Mouse (Mus musculus): ENCODE measurements around the gene Gm14862. TPM values are rescaled to one million over a fixed set of nuclear protein-coding genes. Genes with fewer than 3 reads are reported as not detected.
"Not testable (repeated sequence)": the region's sequence is repeated elsewhere in the genome, so short reads cannot be mapped to it uniquely, and the experiment has no call there.

Gm14862 gene
- not detected for polyA plus RNA-seq (2012; fragmentation: generic; extraction: Trizol)

- Histone ChIP-seq H3K4me3 (no peak within 1 kb of the TSS), H3K36me3 (ENCODE audit: control insufficient read depth, insufficient read depth) (no peaks in the 10 kb centered on the region), H3K4me2 (ENCODE audit: low read depth) (no peak within 1 kb of the TSS), H3ac (ENCODE audit: control insufficient read depth, insufficient read length) (no peak within 1 kb of the TSS), H3K79me2 (ENCODE audit: control insufficient read depth, insufficient read depth) (no peaks in the 10 kb centered on the region), H3K27me3 (ENCODE audit: control insufficient read depth, insufficient read depth, insufficient read length) (no peaks in the 10 kb centered on the region)
- no peak for TF ChIP-seq REST (IDR thresholded peaks at IDR 0.05; ENCODE audit: insufficient read depth, insufficient read length)
- no peak for TF ChIP-seq MYOD1 (IDR thresholded peaks at IDR 0.05; ENCODE audit: control insufficient read depth in 1 of 3, insufficient read length in 2 of 3, low read depth in 2 of 3)
- TF ChIP-seq USF1 (IDR thresholded peaks at IDR 0.05; ENCODE audit: low read depth): no peak
- no peak for TF ChIP-seq TCF3 (IDR thresholded peaks at IDR 0.05; ENCODE audit: insufficient read length, low read depth)
- TF ChIP-seq MYOG (IDR thresholded peaks at IDR 0.05; ENCODE audit: control insufficient read depth in 1 of 3, insufficient read depth in 1 of 3, insufficient read length in 2 of 3, low read depth in 2 of 3): no peak
- TF ChIP-seq TCF12 (IDR thresholded peaks at IDR 0.05; ENCODE audit: insufficient read depth, poor library complexity, severe bottlenecking): no peak
- TF ChIP-seq POLR2A (IDR thresholded peaks at IDR 0.05; ENCODE audit: insufficient read length, low read depth): no peak
- no peak for TF ChIP-seq CEBPB (IDR thresholded peaks at IDR 0.05; ENCODE audit: insufficient read depth, poor library complexity, severe bottlenecking)
Observed at GRCm38 (mm10) chrX:9256766-9257165, at the start of gene Gm14862. Gm14862 (minus strand) TSS chrX:9256899.

GRCm38 (mm10) chrX:9303455-9303854, 46.8 kb upstream of the Gm14862 start:
- no peak overlapping the region for H3K4me3 ChIP-seq
- no peaks in the 10 kb centered on the region for H3K36me3 ChIP-seq (ENCODE audit: control insufficient read depth, insufficient read depth)
- no peaks in the 10 kb centered on the region for H3K79me2 ChIP-seq (ENCODE audit: control insufficient read depth, insufficient read depth)
- no peak overlapping the region for H3K4me2 ChIP-seq (ENCODE audit: low read depth)
- H3ac ChIP-seq (ENCODE audit: control insufficient read depth, insufficient read length): no peak overlapping the region
- TF ChIP-seq TCF3 (IDR thresholded peaks at IDR 0.05; ENCODE audit: insufficient read length, low read depth): no peak
- no peak for TF ChIP-seq POLR2A (IDR thresholded peaks at IDR 0.05; ENCODE audit: insufficient read length, low read depth)
- no peak for TF ChIP-seq USF1 (IDR thresholded peaks at IDR 0.05; ENCODE audit: low read depth)
- TF ChIP-seq POLR2AphosphoS2 (IDR thresholded peaks at IDR 0.05; ENCODE audit: insufficient read length, low read depth): no peak
- TF ChIP-seq MYOD1 (IDR thresholded peaks at IDR 0.05; ENCODE audit: control insufficient read depth in 1 of 3, insufficient read length in 2 of 3, low read depth in 2 of 3): no peak
- TF ChIP-seq E2F4 (IDR thresholded peaks at IDR 0.05; ENCODE audit: insufficient read depth): no peak
- no peak for TF ChIP-seq CEBPB (IDR thresholded peaks at IDR 0.05; ENCODE audit: insufficient read depth, poor library complexity, severe bottlenecking)
- no peak for TF ChIP-seq MYOG (IDR thresholded peaks at IDR 0.05; ENCODE audit: control insufficient read depth in 1 of 3, insufficient read depth in 1 of 3, insufficient read length in 2 of 3, low read depth in 2 of 3)
- no peak for TF ChIP-seq MAX (IDR thresholded peaks at IDR 0.05; ENCODE audit: low read depth)
- TF ChIP-seq REST (IDR thresholded peaks at IDR 0.05; ENCODE audit: insufficient read depth, insufficient read length): no peak
- TF ChIP-seq TCF12 (IDR thresholded peaks at IDR 0.05; ENCODE audit: insufficient read depth, poor library complexity, severe bottlenecking): no peak
- TF ChIP-seq SRF (IDR thresholded peaks at IDR 0.05; ENCODE audit: control insufficient read depth, insufficient read length, low read depth): no peak
- H3K27me3 ChIP-seq (ENCODE audit: control insufficient read depth, insufficient read depth, insufficient read length): no peaks in the 10 kb centered on the region

GRCm38 (mm10) chrX:9302791-9303190, 46.1 kb upstream of the Gm14862 start:
- Histone ChIP-seq H3K4me2 (ENCODE audit: low read depth) (no peak overlapping the region), H3K79me2 (ENCODE audit: control insufficient read depth, insufficient read depth) (no peaks in the 10 kb centered on the region), H3K4me3 (no peak overlapping the region), H3K36me3 (ENCODE audit: control insufficient read depth, insufficient read depth) (no peaks in the 10 kb centered on the region), H3K27me3 (ENCODE audit: control insufficient read depth, insufficient read depth, insufficient read length) (no peaks in the 10 kb centered on the region), H3ac (ENCODE audit: control insufficient read depth, insufficient read length) (no peak overlapping the region)
- TF ChIP-seq TCF3 (IDR thresholded peaks at IDR 0.05; ENCODE audit: insufficient read length, low read depth) (no peak), E2F4 (IDR thresholded peaks at IDR 0.05; ENCODE audit: insufficient read depth) (no peak), MYOG (IDR thresholded peaks at IDR 0.05; ENCODE audit: control insufficient read depth in 1 of 3, insufficient read depth in 1 of 3, insufficient read length in 2 of 3, low read depth in 2 of 3) (no peak), POLR2AphosphoS2 (IDR thresholded peaks at IDR 0.05; ENCODE audit: insufficient read length, low read depth) (no peak), POLR2A (IDR thresholded peaks at IDR 0.05; ENCODE audit: insufficient read length, low read depth) (no peak), TCF12 (IDR thresholded peaks at IDR 0.05; ENCODE audit: insufficient read depth, poor library complexity, severe bottlenecking) (no peak), CEBPB (IDR thresholded peaks at IDR 0.05; ENCODE audit: insufficient read depth, poor library complexity, severe bottlenecking) (no peak), REST (IDR thresholded peaks at IDR 0.05; ENCODE audit: insufficient read depth, insufficient read length) (no peak), USF1 (IDR thresholded peaks at IDR 0.05; ENCODE audit: low read depth) (no peak), MYOD1 (IDR thresholded peaks at IDR 0.05; ENCODE audit: control insufficient read depth in 1 of 3, insufficient read length in 2 of 3, low read depth in 2 of 3) (no peak), MAX (IDR thresholded peaks at IDR 0.05; ENCODE audit: low read depth) (no peak), SRF (IDR thresholded peaks at IDR 0.05; ENCODE audit: control insufficient read depth, insufficient read length, low read depth) (no peak)

GRCm38 (mm10) chrX:9298413-9298864, 41.7 kb upstream of the Gm14862 start:
- H3K79me2 ChIP-seq (ENCODE audit: control insufficient read depth, insufficient read depth): no peaks in the 10 kb centered on the region
- no peak overlapping the region for H3K4me3 ChIP-seq
- H3K36me3 ChIP-seq (ENCODE audit: control insufficient read depth, insufficient read depth): no peaks in the 10 kb centered on the region
- H3K27me3 ChIP-seq (ENCODE audit: control insufficient read depth, insufficient read depth, insufficient read length): no peaks in the 10 kb centered on the region
- H3ac ChIP-seq (ENCODE audit: control insufficient read depth, insufficient read length): no peak overlapping the region
- TF ChIP-seq CEBPB (IDR thresholded peaks at IDR 0.05; ENCODE audit: insufficient read depth, poor library complexity, severe bottlenecking) (no peak), MYOG (IDR thresholded peaks at IDR 0.05; ENCODE audit: control insufficient read depth in 1 of 3, insufficient read depth in 1 of 3, insufficient read length in 2 of 3, low read depth in 2 of 3) (no peak), POLR2AphosphoS2 (IDR thresholded peaks at IDR 0.05; ENCODE audit: insufficient read length, low read depth) (no peak), MYOD1 (IDR thresholded peaks at IDR 0.05; ENCODE audit: control insufficient read depth in 1 of 3, insufficient read length in 2 of 3, low read depth in 2 of 3) (no peak), TCF3 (IDR thresholded peaks at IDR 0.05; ENCODE audit: insufficient read length, low read depth) (no peak), SRF (IDR thresholded peaks at IDR 0.05; ENCODE audit: control insufficient read depth, insufficient read length, low read depth) (no peak)
- no peak overlapping the region for H3K4me2 ChIP-seq (ENCODE audit: low read depth)

- H3K4me3 ChIP-seq; H3K4me2 ChIP-seq (ENCODE audit: low read depth); H3K79me2 ChIP-seq (ENCODE audit: control insufficient read depth, insufficient read depth); H3K27me3 ChIP-seq (ENCODE audit: control insufficient read depth, insufficient read depth, insufficient read length); H3ac ChIP-seq (ENCODE audit: control insufficient read depth, insufficient read length); H3K36me3 ChIP-seq (ENCODE audit: control insufficient read depth, insufficient read depth): not testable (repeated sequence)
Observed at GRCm38 (mm10) chrX:9293140-9293829, 36.6 kb upstream of the Gm14862 start.

GRCm38 (mm10) chrX:9283464-9283863, 26.8 kb upstream of the Gm14862 start, which contains the start of gene H2al1m:
H2al1m (plus strand) TSS chrX:9283764.
- not testable (repeated sequence) for H3K36me3 ChIP-seq (ENCODE audit: control insufficient read depth, insufficient read depth); H3K79me2 ChIP-seq (ENCODE audit: control insufficient read depth, insufficient read depth); H3K4me2 ChIP-seq (ENCODE audit: low read depth); H3K4me3 ChIP-seq; H3ac ChIP-seq (ENCODE audit: control insufficient read depth, insufficient read length); H3K27me3 ChIP-seq (ENCODE audit: control insufficient read depth, insufficient read depth, insufficient read length)

All from myocyte (in vitro differentiated cells).